Mouse (Mus musculus) lung, postnatal 0 days (tissue): ENCODE measurements around the gene Dbr1.

Experiments
- CTCF ChIP-seq: IDR thresholded peaks from 2 replicates; pipeline ENCODE4 v1.5.1; 2016; ENCODE audit warnings: antibody characterized with exemption, mild to moderate bottlenecking
- EP300 ChIP-seq: IDR thresholded peaks from 2 replicates; pipeline ENCODE4 v1.6.1; 2016; ENCODE audit warnings: antibody characterized with exemption, mild to moderate bottlenecking, control low read depth

DNA sequence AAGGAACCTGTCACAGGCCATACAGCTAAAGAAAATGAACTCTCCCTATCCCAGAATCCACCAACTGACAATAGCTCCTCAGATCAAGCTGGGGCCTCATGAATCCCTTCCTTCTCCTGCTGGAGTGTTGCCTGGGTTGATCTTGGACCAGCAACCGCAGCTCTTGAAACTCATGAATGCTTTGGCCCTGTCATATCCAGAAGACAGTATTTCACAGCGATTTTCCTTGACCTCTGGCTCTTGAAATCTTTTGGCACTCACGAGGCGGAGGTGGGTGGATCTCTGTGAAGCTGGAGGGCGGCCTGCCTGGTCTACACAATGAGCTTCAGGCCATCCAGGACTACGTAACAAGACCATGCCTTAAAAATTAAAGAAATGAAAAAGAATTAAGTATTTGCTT is 48.5 kb downstream of the Dbr1 start:
- no peak for TF ChIP-seq CTCF
- no peak for TF ChIP-seq EP300
